Mouse (Mus musculus): ENCODE results near the gene G3bp1. TPM values are rescaled to one million over a fixed set of nuclear protein-coding genes. Genes with fewer than 3 reads are reported as not detected.

The G3bp1 gene
- polyA plus RNA-seq (2015; fragmentation: Nextera tagmentation; extraction: Ambion mirVana): 145 and 147 TPM in 2 replicates

DNA sequence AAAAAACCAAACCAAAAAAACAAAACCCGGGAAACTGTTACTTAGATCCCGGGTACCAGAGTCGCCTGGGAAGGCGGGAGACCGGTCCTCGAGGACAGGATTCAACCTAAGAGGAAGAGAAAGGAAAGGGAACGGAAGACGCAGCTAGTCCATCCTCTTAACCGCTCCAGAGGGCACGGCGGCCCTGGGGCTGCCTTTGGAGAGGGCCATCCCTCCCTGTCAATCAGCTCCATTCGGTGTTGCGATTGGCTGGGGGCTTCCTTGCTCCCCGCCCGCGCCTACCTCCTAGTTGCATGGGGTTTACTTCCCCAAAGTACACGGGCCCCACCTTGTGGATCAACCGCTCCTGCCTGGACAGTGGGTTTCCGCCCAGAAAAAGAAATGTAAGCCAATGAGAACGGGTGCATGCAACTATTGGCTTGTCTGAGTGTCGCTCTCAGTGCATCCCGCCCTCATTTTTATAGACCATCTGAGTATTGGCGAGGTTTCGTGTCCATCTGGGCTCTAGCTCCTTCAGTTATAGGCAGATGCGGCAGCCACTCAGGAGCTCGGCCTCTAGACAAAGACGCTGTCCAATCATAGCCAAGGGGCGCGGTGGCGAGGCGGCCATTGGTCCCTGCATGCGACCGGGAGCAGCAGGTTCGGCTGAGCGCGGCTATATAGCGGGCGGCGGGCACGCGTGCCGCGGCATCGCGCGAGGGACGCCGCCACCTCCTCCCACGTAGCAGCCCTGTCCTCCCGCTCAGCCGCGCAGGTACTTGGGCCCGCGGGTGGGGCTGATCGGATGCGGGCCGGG is at the start of gene G3bp1:
G3bp1 (plus strand) TSS at position 638 of the 796 bp plus-strand sequence.
- peak within 1 kb of the TSS; percentile 95 for H3K4me3 ChIP-seq (replicated peaks)
- H3K9me3 ChIP-seq: no peaks in the 10 kb centered on the region
- H3K9ac ChIP-seq (replicated peaks): peak within 1 kb of the TSS; percentile 95
- peak within 1 kb of the TSS; percentile 89 for H3K27ac ChIP-seq
- peak within 1 kb of the TSS; percentile 80 for H3K4me2 ChIP-seq (replicated peaks)
- ATAC-seq: peak; percentile 98
- WGBS: under 1% methylated on average over 57 of the region's 57 CpGs
- H3K4me1 ChIP-seq (replicated peaks): peaks cover 27% of the 10 kb centered on the region
- no peaks in the 10 kb centered on the region for H3K27me3 ChIP-seq
- peaks cover 17% of the 10 kb centered on the region for H3K36me3 ChIP-seq

DNA sequence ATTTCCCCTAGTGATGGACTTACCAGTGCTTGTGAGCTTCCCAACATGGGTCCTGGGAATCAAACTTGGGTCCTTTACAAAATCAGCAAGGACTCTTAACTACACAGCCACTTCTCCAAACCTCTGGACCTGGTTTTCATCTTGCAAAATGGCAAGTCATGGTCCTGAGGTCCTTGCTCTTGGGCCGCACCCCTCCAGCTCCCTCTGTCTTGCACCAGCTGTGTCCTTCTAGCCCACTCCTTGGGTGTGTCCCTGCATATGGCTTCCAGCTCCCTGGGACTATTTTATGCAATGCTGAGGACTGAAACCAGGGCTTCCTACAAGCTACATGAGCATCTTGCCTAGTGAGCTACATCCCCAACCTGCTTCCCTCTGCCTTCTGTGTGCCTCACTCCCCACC is 46.5 kb upstream of the G3bp1 start, which contains the start of gene Sparc:
Sparc (minus strand) TSS at position 206 of the 400 bp plus-strand sequence.
- H3K27me3 ChIP-seq: peaks cover 4% of the 10 kb centered on the region; the same call in 1 of the 2 replicates
- H3K4me3 ChIP-seq (replicated peaks): no peak within 1 kb of the TSS
- ATAC-seq: no peak
- no peaks in the 10 kb centered on the region for H3K9me3 ChIP-seq
- 96% methylated on average over 1 of the region's 1 CpGs for WGBS
- H3K4me2 ChIP-seq (replicated peaks): no peak within 1 kb of the TSS
- no peaks in the 10 kb centered on the region for H3K36me3 ChIP-seq
- peak within 1 kb of the TSS; percentile 76 for H3K27ac ChIP-seq
- no peak within 1 kb of the TSS for H3K9ac ChIP-seq (replicated peaks)
- peaks cover 55% of the 10 kb centered on the region for H3K4me1 ChIP-seq (replicated peaks)

DNA sequence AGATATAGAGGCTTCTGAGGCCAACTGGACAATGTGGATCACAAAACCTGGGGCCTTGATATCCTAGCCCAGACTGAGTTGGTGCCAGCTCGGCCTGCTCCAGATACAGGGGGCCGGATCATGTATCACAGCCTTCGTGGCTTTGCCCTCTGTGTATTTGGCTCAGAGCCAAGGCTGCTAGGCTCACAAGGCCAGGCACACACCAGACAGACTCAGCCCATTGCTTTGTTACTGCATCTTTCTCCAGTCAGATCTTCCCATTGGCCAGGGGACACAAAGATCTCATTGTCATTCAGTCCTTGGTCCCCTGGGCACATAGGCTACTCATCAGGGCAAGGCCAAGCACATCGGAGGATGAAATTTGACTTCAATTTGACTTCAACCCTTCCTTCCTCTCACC is 45.7 kb upstream of the G3bp1 start:
- Histone ChIP-seq H3K27ac (peak overlapping the region; percentile 76), H3K9me3 (no peaks in the 10 kb centered on the region), H3K9ac (replicated peaks) (no peak overlapping the region), H3K27me3 (peaks cover 4% of the 10 kb centered on the region; the same call in 1 of the 2 replicates), H3K4me2 (replicated peaks) (no peak overlapping the region), H3K4me3 (replicated peaks) (no peak overlapping the region), H3K36me3 (no peaks in the 10 kb centered on the region), H3K4me1 (replicated peaks) (peaks cover 53% of the 10 kb centered on the region)
- peak; percentile 85 for ATAC-seq
- WGBS: 8% methylated on average over 4 of the region's 4 CpGs

DNA sequence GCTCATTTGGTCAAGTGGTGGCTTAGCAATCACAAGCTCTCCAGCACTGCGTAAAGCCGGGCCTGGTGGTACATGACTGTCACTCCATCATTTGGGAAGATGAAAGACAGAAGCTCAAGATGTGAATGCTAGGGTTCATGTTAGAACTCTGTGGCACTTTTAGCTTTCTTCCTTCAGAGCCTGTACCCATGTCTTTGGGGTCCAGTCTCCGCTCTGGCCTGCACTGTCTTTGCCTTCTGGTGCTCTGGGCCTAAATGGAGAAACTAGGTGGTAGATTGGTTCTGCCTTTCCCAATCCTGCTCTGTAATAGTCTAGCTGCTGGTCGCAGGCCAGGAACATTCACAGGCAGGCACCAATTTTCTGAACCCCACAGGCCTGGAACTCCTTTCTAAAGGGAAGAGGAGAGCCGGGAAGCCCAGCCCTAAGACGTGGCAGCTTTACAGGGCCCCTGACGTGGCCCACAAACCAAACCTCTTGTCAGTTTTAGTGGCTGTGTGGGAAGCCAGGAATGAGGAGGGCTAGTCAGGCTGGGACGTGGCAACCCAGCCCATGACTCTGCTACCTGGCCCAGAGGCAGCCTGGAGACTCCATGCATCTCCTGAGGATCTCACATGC is 44.6 kb upstream of the G3bp1 start:
- no peaks in the 10 kb centered on the region for H3K9me3 ChIP-seq
- ATAC-seq: no peak
- H3K36me3 ChIP-seq: no peaks in the 10 kb centered on the region
- H3K4me2 ChIP-seq (replicated peaks): no peak overlapping the region
- H3K9ac ChIP-seq (replicated peaks): no peak overlapping the region
- peak overlapping the region; percentile 76; the same call in 1 of the 2 replicates for H3K27ac ChIP-seq
- WGBS: 73% methylated on average over 8 of the region's 8 CpGs
- peaks cover 4% of the 10 kb centered on the region; the same call in 1 of the 2 replicates for H3K27me3 ChIP-seq
- no peak overlapping the region for H3K4me3 ChIP-seq (replicated peaks)
- H3K4me1 ChIP-seq (replicated peaks): peaks cover 42% of the 10 kb centered on the region

DNA sequence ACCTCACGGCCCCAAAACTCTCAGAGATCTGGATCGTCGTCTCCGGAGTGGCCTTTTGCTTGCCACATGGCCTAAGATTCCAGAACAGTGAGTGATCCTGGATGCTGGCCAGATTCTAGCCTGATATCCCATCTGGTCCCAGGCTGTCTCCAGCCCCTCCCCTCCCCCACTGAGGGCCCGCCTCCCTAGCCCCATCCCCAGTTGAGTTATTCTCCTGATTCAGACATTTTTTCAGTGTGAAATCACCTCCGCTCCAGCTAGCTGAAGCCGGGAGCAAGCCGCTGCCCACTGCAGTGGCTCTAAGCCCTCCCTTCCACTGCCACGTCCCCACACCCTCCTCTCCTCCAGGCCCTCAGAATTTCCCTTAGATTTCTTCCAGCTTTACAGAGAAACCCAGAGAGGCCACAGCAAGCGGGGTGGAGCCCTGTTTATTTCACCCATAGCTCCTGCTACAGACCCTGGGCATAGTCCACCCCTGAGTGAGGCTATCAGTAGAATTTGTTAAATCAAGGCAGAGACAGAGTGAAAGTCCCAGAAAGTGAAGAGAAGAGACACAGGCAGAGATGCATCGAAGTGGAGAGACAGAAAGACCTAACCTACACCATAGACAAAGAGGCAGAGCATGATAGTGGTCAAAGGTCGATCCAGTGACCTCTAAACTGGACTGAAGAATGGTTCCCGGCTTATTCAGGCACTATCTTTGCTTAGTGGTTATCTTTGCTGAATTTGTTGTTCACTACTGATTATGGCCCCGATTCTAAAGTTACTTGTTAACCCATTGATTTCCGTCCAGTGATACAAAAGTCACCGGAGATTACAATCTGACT is 41.1 kb upstream of the G3bp1 start:
- Histone ChIP-seq H3K9me3 (no peaks in the 10 kb centered on the region), H3K27me3 (peaks cover 4% of the 10 kb centered on the region; the same call in 1 of the 2 replicates), H3K9ac (replicated peaks) (no peak overlapping the region), H3K4me3 (replicated peaks) (no peak overlapping the region), H3K4me2 (replicated peaks) (no peak overlapping the region), H3K27ac (peak overlapping the region; percentile 54; the same call in 1 of the 2 replicates), H3K36me3 (no peaks in the 10 kb centered on the region), H3K4me1 (replicated peaks) (peaks cover 33% of the 10 kb centered on the region)
- peak; percentile 53 for ATAC-seq
- 32% methylated on average over 16 of the region's 16 CpGs for WGBS

DNA sequence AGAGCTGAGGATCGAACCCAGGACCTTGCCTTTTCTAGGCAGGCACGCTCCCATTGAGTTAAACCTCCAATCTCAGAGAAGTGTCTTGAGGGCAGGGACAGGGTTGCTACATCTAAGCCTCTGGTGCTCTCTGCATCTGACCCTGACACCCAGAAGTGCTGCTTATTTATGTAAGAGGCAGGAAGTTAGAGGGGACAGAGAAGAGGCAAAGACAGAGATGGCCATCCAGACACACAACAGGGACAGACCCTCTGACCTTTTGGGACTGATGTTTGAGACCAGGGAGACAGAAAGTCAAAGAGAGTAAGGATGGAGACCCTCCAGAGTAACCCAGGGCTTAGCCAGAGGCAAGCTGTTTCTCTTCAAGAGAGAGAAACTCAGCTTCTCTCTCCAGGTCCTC is 39.5 kb upstream of the G3bp1 start:
- Histone ChIP-seq H3K9me3 (no peaks in the 10 kb centered on the region), H3K4me2 (replicated peaks) (no peak overlapping the region), H3K27me3 (peaks cover 4% of the 10 kb centered on the region; the same call in 1 of the 2 replicates), H3K27ac (no peak overlapping the region), H3K9ac (replicated peaks) (no peak overlapping the region), H3K4me1 (replicated peaks) (peaks cover 18% of the 10 kb centered on the region), H3K4me3 (replicated peaks) (no peak overlapping the region), H3K36me3 (no peaks in the 10 kb centered on the region)
- ATAC-seq: no peak
- 93% methylated on average over 2 of the region's 2 CpGs for WGBS

DNA sequence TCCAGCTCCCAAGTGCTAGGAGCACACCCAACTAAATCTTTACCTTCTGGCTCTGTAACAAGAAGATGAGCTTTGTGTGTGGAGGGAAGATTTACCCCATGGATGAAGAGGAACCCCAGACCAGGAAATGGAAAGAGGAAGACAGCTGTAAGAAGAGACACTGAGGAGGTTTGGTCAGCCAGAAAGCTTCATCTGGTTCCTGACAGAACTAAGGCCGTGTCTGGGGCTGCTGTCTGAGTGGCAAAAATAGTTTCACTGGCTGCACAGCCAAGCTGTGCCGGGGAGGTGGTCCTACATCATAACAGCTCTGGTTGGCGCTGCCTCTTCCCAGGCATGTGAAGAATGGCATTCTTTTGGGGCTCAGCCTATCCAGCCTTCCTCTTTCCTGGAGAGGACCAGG is 36.5 kb upstream of the G3bp1 start:
- Histone ChIP-seq H3K4me2 (replicated peaks) (no peak overlapping the region), H3K4me3 (replicated peaks) (no peak overlapping the region), H3K9me3 (no peaks in the 10 kb centered on the region), H3K4me1 (replicated peaks) (peaks cover 6% of the 10 kb centered on the region; the same call in 1 of the 2 replicates), H3K36me3 (no peaks in the 10 kb centered on the region), H3K9ac (replicated peaks) (no peak overlapping the region), H3K27me3 (no peaks in the 10 kb centered on the region), H3K27ac (no peak overlapping the region)
- ATAC-seq: no peak
- 68% methylated on average over 3 of the region's 3 CpGs for WGBS

DNA sequence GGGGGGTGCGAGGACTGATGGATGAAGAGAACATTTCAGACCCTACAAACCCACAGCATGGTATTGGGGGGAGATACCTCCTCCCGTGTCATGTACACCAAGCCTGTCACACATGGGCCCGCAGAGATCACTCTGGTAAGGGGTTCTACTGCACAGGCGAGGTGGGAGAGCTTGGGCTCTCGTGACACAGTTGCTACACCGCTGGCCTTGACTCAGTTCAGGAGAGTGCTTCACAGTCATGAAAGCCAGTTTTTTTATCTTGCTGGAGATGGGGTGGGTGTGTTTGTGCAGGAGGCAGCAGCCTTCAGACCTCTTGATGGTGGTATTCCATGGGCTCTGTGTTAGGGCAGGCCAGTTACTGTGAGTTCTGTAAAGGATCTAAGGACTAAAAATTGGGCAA is 33.4 kb upstream of the G3bp1 start:
- H3K9me3 ChIP-seq: no peaks in the 10 kb centered on the region
- no peaks in the 10 kb centered on the region for H3K4me1 ChIP-seq (replicated peaks)
- no peak overlapping the region for H3K27ac ChIP-seq
- no peak overlapping the region for H3K4me2 ChIP-seq (replicated peaks)
- H3K4me3 ChIP-seq (replicated peaks): no peak overlapping the region
- H3K9ac ChIP-seq (replicated peaks): no peak overlapping the region
- WGBS: 90% methylated on average over 6 of the region's 6 CpGs
- no peaks in the 10 kb centered on the region for H3K36me3 ChIP-seq
- no peaks in the 10 kb centered on the region for H3K27me3 ChIP-seq
- no peak for ATAC-seq

DNA sequence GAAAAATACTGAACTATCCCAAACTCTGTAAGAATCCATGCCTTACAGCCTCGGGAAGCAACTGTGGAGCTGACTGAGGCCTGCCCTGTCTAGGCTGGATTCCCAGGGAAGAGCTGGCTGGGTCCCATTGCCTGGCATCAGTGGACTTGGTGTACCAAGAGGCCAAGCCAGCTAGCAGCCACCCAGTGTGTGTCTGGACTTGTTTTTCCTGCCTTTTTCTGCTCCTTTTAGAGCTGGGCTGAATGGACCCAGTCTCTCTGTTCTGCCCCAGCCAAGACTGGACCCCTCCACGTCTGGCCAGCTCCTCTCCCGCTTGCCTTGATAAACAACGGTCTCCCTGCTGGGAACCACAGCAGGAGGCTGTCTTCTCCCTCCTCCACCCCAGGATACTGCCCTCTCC is 31.5 kb upstream of the G3bp1 start:
- no peak overlapping the region for H3K9ac ChIP-seq (replicated peaks)
- no peaks in the 10 kb centered on the region for H3K4me1 ChIP-seq (replicated peaks)
- no peaks in the 10 kb centered on the region for H3K36me3 ChIP-seq
- H3K4me3 ChIP-seq (replicated peaks): no peak overlapping the region
- H3K4me2 ChIP-seq (replicated peaks): no peak overlapping the region
- 41% methylated on average over 4 of the region's 4 CpGs for WGBS
- ATAC-seq: no peak
- H3K27me3 ChIP-seq: no peaks in the 10 kb centered on the region
- H3K9me3 ChIP-seq: no peaks in the 10 kb centered on the region
- no peak overlapping the region for H3K27ac ChIP-seq

DNA sequence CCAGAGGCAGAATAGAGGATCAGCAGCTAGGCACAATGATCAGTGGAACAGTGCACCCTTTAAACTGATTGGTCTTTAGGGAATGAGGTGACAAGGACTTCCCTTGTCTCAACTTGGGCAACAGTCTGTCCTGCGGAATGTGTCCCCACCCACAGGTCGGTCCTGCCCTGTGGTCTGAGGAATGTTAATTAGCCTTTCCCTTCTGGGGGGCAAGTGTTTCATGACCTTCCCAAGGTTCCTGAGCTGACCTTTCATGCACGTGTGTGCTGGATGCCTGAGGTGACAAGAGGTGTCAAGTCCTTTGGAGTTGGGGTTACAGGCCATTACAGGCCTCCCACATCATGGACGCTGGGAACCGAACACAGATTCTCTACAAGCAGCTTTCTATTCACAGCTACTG is 29.8 kb upstream of the G3bp1 start:
- Histone ChIP-seq H3K4me2 (replicated peaks) (no peak overlapping the region), H3K36me3 (no peaks in the 10 kb centered on the region), H3K27me3 (no peaks in the 10 kb centered on the region), H3K27ac (no peak overlapping the region), H3K4me1 (replicated peaks) (no peaks in the 10 kb centered on the region), H3K9me3 (no peaks in the 10 kb centered on the region), H3K4me3 (replicated peaks) (no peak overlapping the region), H3K9ac (replicated peaks) (no peak overlapping the region)
- WGBS: 70% methylated on average over 5 of the region's 5 CpGs
- no peak for ATAC-seq

DNA sequence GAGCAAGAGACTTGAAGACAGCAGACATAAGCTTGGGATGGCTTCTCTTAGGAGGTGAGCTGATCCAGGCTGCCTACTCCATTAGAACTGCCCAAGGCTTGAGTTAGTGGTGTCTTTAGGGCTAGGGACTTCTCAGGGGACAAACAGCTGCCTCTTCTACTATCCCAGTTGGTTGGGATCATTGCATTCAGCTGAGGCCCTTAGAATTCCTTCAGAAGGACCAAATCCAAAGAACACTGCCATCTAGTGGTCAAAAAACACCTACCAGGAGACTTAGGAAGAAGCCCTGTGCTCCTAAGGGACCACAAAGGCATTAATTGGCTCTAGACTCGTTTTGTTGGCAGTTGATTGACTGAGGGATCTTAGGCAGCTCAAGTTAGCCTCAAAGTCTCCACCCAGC is 24.7 kb upstream of the G3bp1 start:
- Histone ChIP-seq H3K36me3 (peaks cover 16% of the 10 kb centered on the region), H3K27ac (no peak overlapping the region), H3K9ac (replicated peaks) (no peak overlapping the region), H3K4me3 (replicated peaks) (no peak overlapping the region), H3K9me3 (no peaks in the 10 kb centered on the region), H3K27me3 (no peaks in the 10 kb centered on the region), H3K4me2 (replicated peaks) (no peak overlapping the region), H3K4me1 (replicated peaks) (no peaks in the 10 kb centered on the region)
- 0 out of 2 replicates have a peak, but pooled peaks have one; percentile 17 for ATAC-seq
- WGBS: 3% methylated on average over 1 of the region's 1 CpGs

DNA sequence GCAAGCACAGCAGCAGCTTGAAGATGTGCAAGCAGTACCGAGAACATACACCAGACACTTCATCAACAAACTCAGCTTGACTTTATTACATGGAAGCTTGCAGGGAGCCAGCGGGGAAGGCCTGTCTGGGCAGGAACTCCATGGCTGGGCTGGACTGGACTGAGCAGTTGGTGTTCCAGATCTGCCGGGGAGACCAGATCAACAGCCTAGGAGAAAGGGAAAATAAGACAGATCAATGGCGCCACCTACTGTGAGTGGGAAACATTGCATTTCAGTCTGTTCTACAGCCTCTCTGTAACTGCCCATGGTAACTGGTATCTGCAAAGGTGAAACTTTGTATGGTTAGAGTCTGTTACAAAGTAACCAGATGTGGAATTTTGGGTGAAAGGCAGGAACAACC is 22.9 kb upstream of the G3bp1 start:
- H3K9me3 ChIP-seq: no peaks in the 10 kb centered on the region
- peak; percentile 80 for ATAC-seq
- WGBS: 24% methylated on average over 4 of the region's 4 CpGs

More for the DNA sequence above, 22.9 kb upstream of the G3bp1 start:
- H3K9ac ChIP-seq (replicated peaks): no peak overlapping the region
- H3K4me2 ChIP-seq (replicated peaks): no peak overlapping the region
- H3K4me1 ChIP-seq (replicated peaks): no peaks in the 10 kb centered on the region
- no peaks in the 10 kb centered on the region for H3K27me3 ChIP-seq
- H3K27ac ChIP-seq: no peak overlapping the region
- H3K4me3 ChIP-seq (replicated peaks): no peak overlapping the region
- H3K36me3 ChIP-seq: peaks cover 31% of the 10 kb centered on the region

All from midbrain, embryonic 13.5 days (tissue).